Mouse (Mus musculus): ENCODE data around the gene Ssbp3. TPM values are rescaled to one million over a fixed set of nuclear protein-coding genes. Genes with fewer than 3 reads are reported as not detected.
A peak's percentile ranks its signal among the peaks of the same experiment; 100 is the strongest.

Ssbp3 gene
- polyA plus RNA-seq, 1 experiment from 2014 or later, result 43.3 TPM

DNA sequence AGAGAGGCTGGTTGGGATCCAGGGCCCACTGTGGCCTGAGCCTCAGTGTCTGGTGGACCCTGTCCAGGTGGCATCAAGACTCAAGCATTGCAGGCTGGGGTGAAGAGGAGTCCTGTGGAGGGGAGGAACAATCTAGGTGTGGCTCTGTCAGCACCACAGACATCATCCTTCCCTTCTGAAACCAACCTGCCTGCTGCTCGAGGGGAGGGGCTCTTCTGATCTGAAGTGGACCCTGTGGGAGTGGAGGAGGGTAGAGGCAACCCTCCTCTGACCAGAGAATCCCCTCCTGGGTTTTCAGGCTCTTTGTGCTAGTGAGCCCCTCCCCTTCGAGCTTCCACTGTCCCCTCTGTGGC lies 25.1 kb downstream of the Ssbp3 start:
- H3K9me3 ChIP-seq (ENCODE audit: control insufficient read depth, low read length), result no peaks in the 10 kb centered on the region
- no peak overlapping the region for H3K4me3 ChIP-seq (ENCODE audit: control insufficient read depth in 1 of 2, insufficient read depth in 1 of 2, low read depth in 1 of 2, low read length in 2 of 2)
- peaks cover 38 to 68% of the 10 kb centered on the region in 2 experiments for H3K4me1 ChIP-seq (ENCODE audit: control insufficient read depth in 2 of 2, insufficient read depth in 2 of 2, low read length in 2 of 2)
- no peaks in the 10 kb centered on the region for H3K27me3 ChIP-seq (ENCODE audit: control insufficient read depth, insufficient read depth, low read length)
- 26% methylated on average over 2 of the region's 2 CpGs for WGBS
- H3K27ac ChIP-seq (replicated peaks in 1 of 2; ENCODE audit: control insufficient read depth in 1 of 2, insufficient read depth in 1 of 2, low read depth in 2 of 2, low read length in 2 of 2), result no peak overlapping the region
- H3K9ac ChIP-seq (ENCODE audit: low read length), result no peak overlapping the region
- ATAC-seq (ENCODE audit: insufficient number of reproducible peaks, insufficient read depth, low FRiP score, low read depth), result no peak
- H3K36me3 ChIP-seq (ENCODE audit: control insufficient read depth, insufficient read depth, low read length), result peaks cover 21% of the 10 kb centered on the region
- no peak overlapping the region for H3K4me2 ChIP-seq (ENCODE audit: low read length)

DNA sequence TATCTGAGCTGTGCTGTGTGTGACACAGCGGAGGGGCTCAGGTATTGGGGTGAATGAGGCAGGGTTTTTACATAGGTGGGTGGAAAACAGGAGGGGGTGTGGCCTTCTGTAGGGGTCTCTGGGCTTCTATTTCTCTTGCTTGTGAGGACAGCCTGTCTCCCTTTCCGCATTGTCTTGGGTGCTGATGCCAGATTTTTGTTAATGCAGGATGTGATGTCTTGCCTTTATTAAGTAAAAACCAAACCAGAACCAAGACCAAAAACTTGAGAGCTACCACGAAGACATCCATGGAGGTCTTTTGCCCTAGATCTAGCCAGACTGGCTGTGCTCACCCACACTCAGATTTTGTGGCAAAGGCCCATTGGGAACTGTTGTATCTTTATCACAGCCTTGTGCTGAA lies 25.5 kb downstream of the Ssbp3 start:
- Histone ChIP-seq H3K4me1 (ENCODE audit: control insufficient read depth in 2 of 2, insufficient read depth in 2 of 2, low read length in 2 of 2) (peaks cover 43 to 72% of the 10 kb centered on the region in 2 experiments), H3K9me3 (ENCODE audit: control insufficient read depth, low read length) (no peaks in the 10 kb centered on the region), H3K4me3 (ENCODE audit: control insufficient read depth in 1 of 2, insufficient read depth in 1 of 2, low read depth in 1 of 2, low read length in 2 of 2) (no peak overlapping the region), H3K9ac (ENCODE audit: low read length) (peak overlapping the region; percentile 60; the same call in 1 of the 2 replicates), H3K27ac (replicated peaks in 1 of 2; ENCODE audit: control insufficient read depth in 1 of 2, insufficient read depth in 1 of 2, low read depth in 2 of 2, low read length in 2 of 2) (peak overlapping the region in 1 of 2 experiments; percentile 61; a peak in 1 of 4 replicates), H3K4me2 (ENCODE audit: low read length) (no peak overlapping the region), H3K36me3 (ENCODE audit: control insufficient read depth, insufficient read depth, low read length) (peaks cover 21% of the 10 kb centered on the region), H3K27me3 (ENCODE audit: control insufficient read depth, insufficient read depth, low read length) (no peaks in the 10 kb centered on the region)
- 78% methylated on average over 3 of the region's 3 CpGs for WGBS
- no peak for ATAC-seq (ENCODE audit: insufficient number of reproducible peaks, insufficient read depth, low FRiP score, low read depth)

DNA sequence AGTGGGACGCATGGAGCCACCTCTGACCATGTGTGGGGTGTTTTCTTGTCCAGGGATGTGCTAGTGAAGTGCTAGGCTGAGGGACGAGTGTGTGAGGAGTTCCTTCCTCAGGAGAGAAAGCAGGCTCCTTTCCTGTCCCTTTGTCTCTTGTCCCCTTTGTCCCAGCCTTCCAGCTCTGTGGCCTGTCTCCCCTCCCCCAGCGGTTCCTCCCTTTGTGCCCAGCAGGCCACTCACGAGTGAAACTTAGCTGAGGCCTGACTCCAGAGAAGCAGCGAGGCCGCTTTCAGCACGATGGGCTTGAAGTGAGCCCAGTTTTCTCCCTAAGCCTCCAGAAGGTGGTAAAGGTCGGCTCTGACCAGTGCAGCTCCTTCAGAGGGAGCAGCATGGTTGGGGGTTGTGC lies 26.2 kb downstream of the Ssbp3 start:
- ATAC-seq (ENCODE audit: insufficient number of reproducible peaks, insufficient read depth, low FRiP score, low read depth), result peak; percentile 22; the same call in 1 of the 2 replicates
- WGBS, result 26% methylated on average over 8 of the region's 8 CpGs
- Histone ChIP-seq H3K9ac (ENCODE audit: low read length) (peak overlapping the region; percentile 60), H3K4me3 (ENCODE audit: control insufficient read depth in 1 of 2, insufficient read depth in 1 of 2, low read depth in 1 of 2, low read length in 2 of 2) (no peak overlapping the region), H3K9me3 (ENCODE audit: control insufficient read depth, low read length) (no peaks in the 10 kb centered on the region), H3K27ac (replicated peaks in 1 of 2; ENCODE audit: control insufficient read depth in 1 of 2, insufficient read depth in 1 of 2, low read depth in 2 of 2, low read length in 2 of 2) (peak overlapping the region; percentile 58 to 61; a peak in 3 of 4 replicates), H3K4me2 (ENCODE audit: low read length) (no peak overlapping the region), H3K27me3 (ENCODE audit: control insufficient read depth, insufficient read depth, low read length) (no peaks in the 10 kb centered on the region), H3K36me3 (ENCODE audit: control insufficient read depth, insufficient read depth, low read length) (peaks cover 21% of the 10 kb centered on the region), H3K4me1 (ENCODE audit: control insufficient read depth in 2 of 2, insufficient read depth in 2 of 2, low read length in 2 of 2) (peaks cover 50 to 79% of the 10 kb centered on the region in 2 experiments)

DNA sequence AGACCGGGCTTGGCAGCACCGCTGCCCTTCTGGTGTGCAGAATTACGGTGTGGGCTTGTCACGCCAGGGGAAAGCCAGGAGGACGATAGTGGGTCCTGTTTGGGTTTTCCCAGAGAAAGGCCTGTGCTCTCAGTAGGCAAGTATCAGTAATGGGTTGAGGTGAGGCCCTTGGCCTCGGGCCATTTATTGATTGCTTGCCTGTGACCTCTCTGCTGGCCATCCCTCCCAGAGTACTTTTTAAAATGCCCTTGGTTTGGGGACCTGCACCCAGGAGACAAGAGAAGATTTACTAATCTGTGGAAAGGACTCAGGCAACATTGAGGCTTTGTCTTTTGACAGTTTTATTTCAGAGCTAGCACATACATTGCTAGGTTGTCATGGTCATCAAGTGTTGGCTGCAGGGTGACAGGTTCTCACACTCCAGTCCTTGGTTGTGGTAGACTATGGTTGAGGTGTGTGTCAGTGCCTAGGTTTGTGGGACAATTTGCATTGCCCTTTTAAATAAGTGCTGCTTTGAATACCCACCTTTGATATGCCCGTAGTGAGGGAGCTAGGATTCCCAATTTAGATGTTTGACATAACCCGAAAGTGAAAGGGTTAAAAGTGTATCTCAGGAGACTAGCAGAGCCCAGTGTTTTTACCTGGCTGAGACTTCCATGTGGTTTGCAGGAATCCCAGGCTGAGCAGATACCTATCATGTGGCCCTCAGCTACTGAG lies 28.2 kb downstream of the Ssbp3 start:
- H3K4me3 ChIP-seq (ENCODE audit: control insufficient read depth in 1 of 2, insufficient read depth in 1 of 2, low read depth in 1 of 2, low read length in 2 of 2), result no peak overlapping the region
- no peak for ATAC-seq (ENCODE audit: insufficient number of reproducible peaks, insufficient read depth, low FRiP score, low read depth)
- no peak overlapping the region for H3K4me2 ChIP-seq (ENCODE audit: low read length)
- H3K4me1 ChIP-seq (ENCODE audit: control insufficient read depth in 2 of 2, insufficient read depth in 2 of 2, low read length in 2 of 2), result peaks cover 63 to 89% of the 10 kb centered on the region in 2 experiments
- H3K36me3 ChIP-seq (ENCODE audit: control insufficient read depth, insufficient read depth, low read length), result peaks cover 20% of the 10 kb centered on the region; the same call in 1 of the 2 replicates
- H3K27me3 ChIP-seq (ENCODE audit: control insufficient read depth, insufficient read depth, low read length), result no peaks in the 10 kb centered on the region
- no peak overlapping the region; the same call in 1 of the 2 replicates for H3K9ac ChIP-seq (ENCODE audit: low read length)
- 63% methylated on average over 8 of the region's 8 CpGs for WGBS
- peak overlapping the region in 1 of 2 experiments; percentile 55; a peak in 2 of 4 replicates for H3K27ac ChIP-seq (replicated peaks in 1 of 2; ENCODE audit: control insufficient read depth in 1 of 2, insufficient read depth in 1 of 2, low read depth in 2 of 2, low read length in 2 of 2)
- no peaks in the 10 kb centered on the region for H3K9me3 ChIP-seq (ENCODE audit: control insufficient read depth, low read length)

DNA sequence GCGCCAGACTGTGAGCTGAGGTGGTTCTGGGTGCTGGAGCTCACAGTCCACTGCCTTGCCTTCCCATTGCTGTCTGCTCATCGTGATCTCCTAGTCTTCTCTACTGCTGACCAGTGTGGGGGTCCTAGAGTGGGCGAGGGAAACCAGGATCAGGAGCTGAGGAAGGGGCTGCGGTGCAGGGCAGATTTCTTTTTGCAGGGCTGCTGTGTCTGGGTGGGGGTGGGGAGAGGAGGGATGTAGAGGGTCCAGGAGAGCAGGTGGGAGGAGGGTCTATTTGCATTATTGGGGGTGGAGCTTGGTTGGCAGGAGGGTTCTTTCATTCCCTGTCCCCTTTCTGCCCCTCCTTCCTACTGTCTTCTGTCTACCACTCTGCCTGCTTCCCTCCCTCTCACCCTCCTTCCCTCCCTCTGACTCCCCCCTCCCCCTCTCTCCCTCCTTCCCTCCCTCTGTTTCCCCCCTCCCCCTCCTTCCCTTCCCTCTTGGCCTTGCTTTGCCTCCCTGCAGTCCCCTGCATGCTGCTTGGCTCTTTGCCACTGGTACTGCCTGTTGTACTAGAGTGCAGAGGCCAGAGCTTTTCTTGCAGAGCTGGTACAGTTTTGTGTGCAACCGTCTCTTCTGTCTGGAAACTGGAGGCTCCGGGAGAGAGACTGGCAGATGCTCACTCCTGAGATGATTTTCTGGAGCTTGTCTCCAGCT lies 28.9 kb downstream of the Ssbp3 start:
- WGBS, result 27% methylated on average over 6 of the region's 6 CpGs

DNA sequence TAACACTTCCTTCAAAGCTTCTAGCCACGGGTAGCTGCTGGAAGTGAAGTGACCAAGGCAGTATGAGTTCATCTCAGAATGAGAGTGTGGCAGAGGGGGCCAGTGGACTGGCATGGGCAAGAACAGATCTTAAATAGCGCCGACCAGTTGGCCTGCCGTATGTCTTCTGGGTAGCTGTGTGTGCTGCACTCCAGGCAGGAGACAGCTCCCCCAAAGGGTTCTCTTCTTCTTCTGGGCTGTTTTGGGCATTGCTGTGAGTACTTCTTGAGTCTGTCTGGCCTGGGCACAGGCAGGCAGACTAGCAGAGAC lies 29.4 kb downstream of the Ssbp3 start:
- Histone ChIP-seq H3K4me2 (ENCODE audit: low read length) (no peak overlapping the region), H3K9ac (ENCODE audit: low read length) (peak overlapping the region; percentile 50; the same call in 1 of the 2 replicates)
- ATAC-seq (ENCODE audit: insufficient number of reproducible peaks, insufficient read depth, low FRiP score, low read depth), result no peak

More for the DNA sequence above, 28.9 kb downstream of the Ssbp3 start:
- H3K36me3 ChIP-seq (ENCODE audit: control insufficient read depth, insufficient read depth, low read length), result peaks cover 22% of the 10 kb centered on the region; the same call in 1 of the 2 replicates
- no peaks in the 10 kb centered on the region for H3K27me3 ChIP-seq (ENCODE audit: control insufficient read depth, insufficient read depth, low read length)
- H3K27ac ChIP-seq (replicated peaks in 1 of 2; ENCODE audit: control insufficient read depth in 1 of 2, insufficient read depth in 1 of 2, low read depth in 2 of 2, low read length in 2 of 2), result peak overlapping the region in 1 of 2 experiments; percentile 55; a peak in 2 of 4 replicates
- peaks cover 60 to 83% of the 10 kb centered on the region in 2 experiments for H3K4me1 ChIP-seq (ENCODE audit: control insufficient read depth in 2 of 2, insufficient read depth in 2 of 2, low read length in 2 of 2)
- ATAC-seq (ENCODE audit: insufficient number of reproducible peaks, insufficient read depth, low FRiP score, low read depth), result no peak
- H3K9me3 ChIP-seq (ENCODE audit: control insufficient read depth, low read length), result no peaks in the 10 kb centered on the region
- H3K4me2 ChIP-seq (ENCODE audit: low read length), result no peak overlapping the region; the same call in 1 of the 2 replicates
- H3K9ac ChIP-seq (ENCODE audit: low read length), result peak overlapping the region; percentile 50; the same call in 1 of the 2 replicates
- no peak overlapping the region for H3K4me3 ChIP-seq (ENCODE audit: control insufficient read depth in 1 of 2, insufficient read depth in 1 of 2, low read depth in 1 of 2, low read length in 2 of 2)

DNA sequence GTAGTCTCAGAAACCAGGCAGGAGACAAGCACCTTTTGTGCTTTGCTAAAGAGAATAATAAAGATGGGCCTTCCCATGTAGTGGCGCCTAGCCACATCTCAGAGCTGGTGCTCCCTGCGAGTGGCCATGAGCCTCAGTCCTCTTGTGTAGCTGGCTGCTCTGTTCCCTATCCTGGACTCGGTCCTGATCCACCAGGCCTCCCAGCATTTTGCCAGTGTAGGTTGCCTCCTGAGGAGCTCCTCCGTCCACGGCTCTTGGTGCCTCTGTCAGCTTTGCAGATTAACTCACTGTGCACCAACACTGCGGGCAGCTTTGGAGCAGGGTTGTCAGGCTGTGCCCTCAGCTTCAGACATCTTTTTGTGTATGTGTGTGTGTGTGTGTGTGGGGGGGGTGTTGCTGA lies 30.4 kb downstream of the Ssbp3 start:
- WGBS, result 61% methylated on average over 6 of the region's 6 CpGs
- Histone ChIP-seq H3K4me2 (ENCODE audit: low read length) (no peak overlapping the region), H3K27me3 (ENCODE audit: control insufficient read depth, insufficient read depth, low read length) (no peaks in the 10 kb centered on the region), H3K9me3 (ENCODE audit: control insufficient read depth, low read length) (no peaks in the 10 kb centered on the region), H3K4me1 (ENCODE audit: control insufficient read depth in 2 of 2, insufficient read depth in 2 of 2, low read length in 2 of 2) (peaks cover 53 to 74% of the 10 kb centered on the region in 2 experiments), H3K27ac (replicated peaks in 1 of 2; ENCODE audit: control insufficient read depth in 1 of 2, insufficient read depth in 1 of 2, low read depth in 2 of 2, low read length in 2 of 2) (no peak overlapping the region), H3K4me3 (ENCODE audit: control insufficient read depth in 1 of 2, insufficient read depth in 1 of 2, low read depth in 1 of 2, low read length in 2 of 2) (no peak overlapping the region), H3K36me3 (ENCODE audit: control insufficient read depth, insufficient read depth, low read length) (peaks cover 11% of the 10 kb centered on the region; the same call in 1 of the 2 replicates), H3K9ac (ENCODE audit: low read length) (no peak overlapping the region)
- ATAC-seq (ENCODE audit: insufficient number of reproducible peaks, insufficient read depth, low FRiP score, low read depth), result no peak

More for the DNA sequence above, 29.4 kb downstream of the Ssbp3 start:
- WGBS, result 35% methylated on average over 4 of the region's 4 CpGs
- H3K36me3 ChIP-seq (ENCODE audit: control insufficient read depth, insufficient read depth, low read length), result peaks cover 21% of the 10 kb centered on the region; the same call in 1 of the 2 replicates
- H3K4me3 ChIP-seq (ENCODE audit: control insufficient read depth in 1 of 2, insufficient read depth in 1 of 2, low read depth in 1 of 2, low read length in 2 of 2), result no peak overlapping the region
- peaks cover 58 to 83% of the 10 kb centered on the region in 2 experiments for H3K4me1 ChIP-seq (ENCODE audit: control insufficient read depth in 2 of 2, insufficient read depth in 2 of 2, low read length in 2 of 2)
- H3K27me3 ChIP-seq (ENCODE audit: control insufficient read depth, insufficient read depth, low read length), result no peaks in the 10 kb centered on the region
- peak overlapping the region in 1 of 2 experiments; percentile 55; a peak in 1 of 4 replicates for H3K27ac ChIP-seq (replicated peaks in 1 of 2; ENCODE audit: control insufficient read depth in 1 of 2, insufficient read depth in 1 of 2, low read depth in 2 of 2, low read length in 2 of 2)
- H3K9me3 ChIP-seq (ENCODE audit: control insufficient read depth, low read length), result no peaks in the 10 kb centered on the region

All from heart, embryonic 14.5 days (tissue).